Mouse (Mus musculus) spleen, adult 2 months (tissue): ENCODE data around the gene Sspn. TPM values are rescaled to one million over a fixed set of nuclear protein-coding genes. Genes with fewer than 3 reads are reported as not detected.

Source experiments
- DNase-seq, 2 experiments: peaks; one replicate each; pipeline versions ENCODE4 v3.0.0 to v3.0.0-alpha.2; 2012 to 2021; ENCODE audit warnings: low spot score in 2 of 2, low read depth in 1 of 2
- H3K27ac ChIP-seq: fragments of 200-500 bp; 2 replicates; pipeline ENCODE4 v1.5.1; 2012; ENCODE audit warnings: low read length, inconsistent platforms; ENCODE audit not compliant: insufficient read depth
- H3K27me3 ChIP-seq: fragments of 200-500 bp; 2 replicates; pipeline ENCODE4 v1.6.1; 2012; ENCODE audit warnings: mild to moderate bottlenecking, moderate library complexity, low read length, inconsistent platforms; ENCODE audit not compliant: control insufficient read depth, insufficient read depth
- H3K36me3 ChIP-seq: fragments of 200-500 bp; 2 replicates; pipeline ENCODE4 v1.6.1; 2012; ENCODE audit warnings: mild to moderate bottlenecking, low read length, inconsistent platforms; ENCODE audit not compliant: control insufficient read depth, insufficient read depth
- H3K4me1 ChIP-seq: fragments of 200-500 bp; 2 replicates; pipeline ENCODE4 v1.6.1; 2011; ENCODE audit warnings: inconsistent platforms; ENCODE audit not compliant: control insufficient read depth, insufficient read depth, insufficient read length
- H3K4me3 ChIP-seq: fragments of 200-500 bp; 2 replicates; pipeline ENCODE4 v1.5.1; 2011; ENCODE audit warnings: mild to moderate bottlenecking, inconsistent platforms; ENCODE audit not compliant: insufficient read depth, insufficient read length; ENCODE audit errors: extremely low read depth
- CTCF ChIP-seq: fragments of 200-500 bp; IDR thresholded peaks from 2 replicates; pipeline ENCODE4 v1.5.1; 2011; ENCODE audit warnings: mild to moderate bottlenecking, inconsistent platforms; ENCODE audit not compliant: insufficient read depth, insufficient read length, insufficient replicate concordance; ENCODE audit errors: extremely low read depth
- POLR2A ChIP-seq: fragments of 200-500 bp; IDR thresholded peaks from 2 replicates; pipeline ENCODE4 v1.6.1; 2011; ENCODE audit warnings: low read depth, low read length, inconsistent platforms
- WGBS: fragments of 180-500 bp; shearing (Covaris S2); methylation state at CpG from one replicate; pipeline ENCODE4 v1.1.7; 2018; 5-methylcytosine and 5-hydroxymethylcytosine counted together
- polyA plus RNA-seq: library from polyadenylated mRNA; depleted of rRNA; stranded (reverse); fragments of >200 nt; gene quantifications from 2 replicates; pipeline ENCODE4 v1.2.3, GENCODE M21; 2012

Gene Sspn
- polyA plus RNA-seq, 1 experiment: 2.0 TPM

- no peaks in the 10 kb centered on the region for H3K27me3 ChIP-seq
- H3K36me3 ChIP-seq: no peaks in the 10 kb centered on the region
- WGBS: 81% methylated on average over 22 of the region's 22 CpGs
- peaks cover 11% of the 10 kb centered on the region; the same call in 1 of the 2 replicates for H3K4me1 ChIP-seq
- DNase-seq: no peak
- no peak overlapping the region for H3K27ac ChIP-seq
- TF ChIP-seq POLR2A: no peak
- TF ChIP-seq CTCF: no peak
- H3K4me3 ChIP-seq: no peak overlapping the region
These were observed 70.2 kb downstream of the Sspn start for GRCm38 (mm10) chr6:146001396-146002191.

GRCm38 (mm10) chr6:146004174-146004601, 72.7 kb downstream of the Sspn start:
- H3K27me3 ChIP-seq: no peaks in the 10 kb centered on the region
- no peak for TF ChIP-seq CTCF
- TF ChIP-seq POLR2A: no peak
- no peaks in the 10 kb centered on the region for H3K36me3 ChIP-seq
- 90% methylated on average over 3 of the region's 3 CpGs for WGBS
- H3K4me3 ChIP-seq: no peak overlapping the region
- peaks cover 11% of the 10 kb centered on the region; the same call in 1 of the 2 replicates for H3K4me1 ChIP-seq
- H3K27ac ChIP-seq: no peak overlapping the region
- no peak for DNase-seq

- DNase-seq: peak in 1 of 2 experiments; percentile 5
- H3K4me1 ChIP-seq: peaks cover 11% of the 10 kb centered on the region; the same call in 1 of the 2 replicates
- no peaks in the 10 kb centered on the region for H3K36me3 ChIP-seq
- H3K27me3 ChIP-seq: no peaks in the 10 kb centered on the region
- WGBS: 54% methylated on average over 11 of the region's 11 CpGs
- no peak overlapping the region for H3K27ac ChIP-seq
- no peak overlapping the region for H3K4me3 ChIP-seq
- TF ChIP-seq POLR2A (no peak), CTCF (no peak)
These were observed 73.9 kb downstream of the Sspn start for GRCm38 (mm10) chr6:146005129-146005886.

GRCm38 (mm10) chr6:146005935-146006564, 74.6 kb downstream of the Sspn start:
- no peaks in the 10 kb centered on the region for H3K27me3 ChIP-seq
- H3K4me1 ChIP-seq: peaks cover 11% of the 10 kb centered on the region; the same call in 1 of the 2 replicates
- 43% methylated on average over 3 of the region's 3 CpGs for WGBS
- TF ChIP-seq POLR2A: no peak
- no peak for TF ChIP-seq CTCF
- H3K4me3 ChIP-seq: no peak overlapping the region
- no peak overlapping the region for H3K27ac ChIP-seq
- no peak for DNase-seq
- no peaks in the 10 kb centered on the region for H3K36me3 ChIP-seq

- Histone ChIP-seq H3K27ac (no peak overlapping the region), H3K27me3 (no peaks in the 10 kb centered on the region), H3K4me1 (peaks cover 11% of the 10 kb centered on the region; the same call in 1 of the 2 replicates), H3K4me3 (no peak overlapping the region), H3K36me3 (no peaks in the 10 kb centered on the region)
- TF ChIP-seq CTCF (no peak), POLR2A (no peak)
- no peak for DNase-seq
- 90% methylated on average over 3 of the region's 3 CpGs for WGBS
These were observed 75.3 kb downstream of the Sspn start for GRCm38 (mm10) chr6:146006753-146007152.

- TF ChIP-seq CTCF (no peak), POLR2A (no peak)
- no peak overlapping the region for H3K27ac ChIP-seq
- H3K36me3 ChIP-seq: no peaks in the 10 kb centered on the region
- no peaks in the 10 kb centered on the region; the same call in 1 of the 2 replicates for H3K27me3 ChIP-seq
- DNase-seq: no peak
- 73% methylated on average over 5 of the region's 5 CpGs for WGBS
- peaks cover 11% of the 10 kb centered on the region; the same call in 1 of the 2 replicates for H3K4me1 ChIP-seq
- no peak overlapping the region for H3K4me3 ChIP-seq
These were observed 77.1 kb downstream of the Sspn start for GRCm38 (mm10) chr6:146008450-146008981.
